Mouse (Mus musculus): ENCODE measurements around the gene Psmg4. TPM values are rescaled to one million over a fixed set of nuclear protein-coding genes. Genes with fewer than 3 reads are reported as not detected.

Psmg4 gene
- total RNA-seq, 2 experiments from 2014 or later: 26.2 to 26.7 TPM

- DNase-seq (ENCODE audit: extremely low spot score in 1 of 2, low spot score in 1 of 2): peak; percentile 33 to 47
These were observed 24.8 kb downstream of the Psmg4 start for GRCm38 (mm10) chr13:34187571-34187970.

GRCm38 (mm10) chr13:34192414-34193191 lies 29.8 kb downstream of the Psmg4 start:
- DNase-seq (ENCODE audit: extremely low spot score in 1 of 2, low spot score in 1 of 2): peak; percentile 25 to 33

- DNase-seq (ENCODE audit: extremely low spot score in 1 of 2, low spot score in 1 of 2): no peak
These were observed 30.6 kb downstream of the Psmg4 start for GRCm38 (mm10) chr13:34193384-34193783.

- DNase-seq (ENCODE audit: extremely low spot score in 1 of 2, low spot score in 1 of 2): no peak
These were observed 32.9 kb downstream of the Psmg4 start for GRCm38 (mm10) chr13:34195676-34196075.

- no peak for DNase-seq (ENCODE audit: extremely low spot score in 1 of 2, low spot score in 1 of 2)
These were observed 42.5 kb downstream of the Psmg4 start for GRCm38 (mm10) chr13:34205216-34205615.

- DNase-seq (ENCODE audit: extremely low spot score in 1 of 2, low spot score in 1 of 2): no peak
These were observed 45.1 kb downstream of the Psmg4 start for GRCm38 (mm10) chr13:34207714-34208470.

GRCm38 (mm10) chr13:34211261-34211775 lies 48.6 kb downstream of the Psmg4 start:
- DNase-seq (ENCODE audit: extremely low spot score in 1 of 2, low spot score in 1 of 2): no peak

GRCm38 (mm10) chr13:34212735-34213212 lies 50.0 kb downstream of the Psmg4 start:
- no peak for DNase-seq (ENCODE audit: extremely low spot score in 1 of 2, low spot score in 1 of 2)

GRCm38 (mm10) chr13:34214855-34215254 lies 52.1 kb downstream of the Psmg4 start:
- DNase-seq (ENCODE audit: extremely low spot score in 1 of 2, low spot score in 1 of 2): no peak

- DNase-seq (ENCODE audit: extremely low spot score in 1 of 2, low spot score in 1 of 2): no peak
These were observed 56.0 kb downstream of the Psmg4 start for GRCm38 (mm10) chr13:34218776-34219175.

- no peak for DNase-seq (ENCODE audit: extremely low spot score in 1 of 2, low spot score in 1 of 2)
These were observed 57.0 kb downstream of the Psmg4 start for GRCm38 (mm10) chr13:34219728-34220127.

GRCm38 (mm10) chr13:34222985-34223384 lies 60.2 kb downstream of the Psmg4 start:
- no peak for DNase-seq (ENCODE audit: extremely low spot score in 1 of 2, low spot score in 1 of 2)

- DNase-seq (ENCODE audit: extremely low spot score in 1 of 2, low spot score in 1 of 2): no peak
These were observed 64.2 kb downstream of the Psmg4 start for GRCm38 (mm10) chr13:34226940-34227339.

Other genes starting within 250 kb of the Psmg4 start
- gene Nqo2, start 198.3 kb upstream of the Psmg4 start, total RNA-seq (2021): 1 to 10 TPM; 5.5 to 5.8 TPM
- gene Ripk1, start 160.6 kb upstream of the Psmg4 start, total RNA-seq (2021): 1 to 10 TPM; 5.7 to 9.7 TPM
- 10 to 100 TPM; 38.0 to 43.8 TPM for gene Serpinb6a, start 160.2 kb upstream of the Psmg4 start, total RNA-seq (2021)
- gene Bphl, start 125.4 kb upstream of the Psmg4 start, total RNA-seq (2021): 10 to 100 TPM; 41.5 to 46.1 TPM
- gene Tubb2a, start 85.0 kb upstream of the Psmg4 start, total RNA-seq (2021): 1,000 to 10,000 TPM; 1,288 to 1,354 TPM
- gene Tubb2b, start 32.5 kb upstream of the Psmg4 start, total RNA-seq (2021): 100 to 1,000 TPM; 319 to 347 TPM
- gene Slc22a23, start 182.2 kb downstream of the Psmg4 start, total RNA-seq (2021): 10 to 100 TPM; 43.3 to 43.7 TPM

All from layer of hippocampus, postnatal 25 days (tissue).